Mouse (Mus musculus) liver, embryonic 13.5 days (tissue): ENCODE data around the gene Aunip. TPM values are rescaled to one million over a fixed set of nuclear protein-coding genes. Genes with fewer than 3 reads are reported as not detected.

Experiments
- ATAC-seq: fragments of 200-750 bp; cut with Nextera tagmentation; 2 replicates; pipeline ENCODE4 v1.8.0; 2017; ENCODE audit warnings: low read depth, mild to moderate bottlenecking, moderate number of reproducible peaks, moderate library complexity
- DNase-seq: peaks from one replicate; pipeline ENCODE4 v3.0.0; 2022
- H3K27ac ChIP-seq: fragments of 300-500 bp; sonication (generic); 2 replicates; pipeline ENCODE4 v1.5.1; 2015; ENCODE audit warnings: moderate library complexity, mild to moderate bottlenecking, inconsistent platforms
- H3K27me3 ChIP-seq: fragments of 300-500 bp; sonication (generic); 2 replicates; pipeline ENCODE4 v1.6.1; 2015; ENCODE audit warnings: mild to moderate bottlenecking, inconsistent platforms
- H3K36me3 ChIP-seq: fragments of 300-500 bp; sonication (generic); 2 replicates; pipeline ENCODE4 v1.6.1; 2015; ENCODE audit warnings: mild to moderate bottlenecking, inconsistent platforms
- H3K4me1 ChIP-seq: fragments of 300-500 bp; sonication (generic); replicated peaks from 2 replicates; pipeline ENCODE4 v1.6.1; 2015; ENCODE audit warnings: inconsistent platforms
- H3K4me2 ChIP-seq: fragments of 300-500 bp; sonication (generic); 2 replicates; pipeline ENCODE4 v1.6.1; 2015; ENCODE audit warnings: inconsistent platforms, mild to moderate bottlenecking, moderate library complexity
- H3K4me3 ChIP-seq: fragments of 300-500 bp; sonication (generic); replicated peaks from 2 replicates; pipeline ENCODE4 v1.5.1; 2015; ENCODE audit warnings: mild to moderate bottlenecking, inconsistent platforms
- H3K9ac ChIP-seq: fragments of 300-500 bp; sonication (generic); 2 replicates; pipeline ENCODE4 v1.6.1; 2015; ENCODE audit warnings: mild to moderate bottlenecking, inconsistent platforms
- H3K9me3 ChIP-seq: fragments of 300-500 bp; sonication (generic); replicated peaks from 2 replicates; pipeline ENCODE4 v1.6.1; 2016; ENCODE audit warnings: inconsistent platforms
- WGBS: fragments of 180-500 bp; shearing (Covaris S2); methylation state at CpG from one replicate; pipeline ENCODE4 v1.1.7; 2015; ENCODE audit not compliant: insufficient replicate concordance; 5-methylcytosine and 5-hydroxymethylcytosine counted together
- polyA plus RNA-seq: library from polyadenylated mRNA; unstranded; fragments of >200 nt; fragmentation: Nextera tagmentation; extraction: Ambion mirVana; gene quantifications from 2 replicates; pipeline ENCODE4 v1.2.1, GENCODE M21; 2015

The Aunip gene
- 25.4 and 30.6 TPM in 2 replicates for polyA plus RNA-seq

DNA sequence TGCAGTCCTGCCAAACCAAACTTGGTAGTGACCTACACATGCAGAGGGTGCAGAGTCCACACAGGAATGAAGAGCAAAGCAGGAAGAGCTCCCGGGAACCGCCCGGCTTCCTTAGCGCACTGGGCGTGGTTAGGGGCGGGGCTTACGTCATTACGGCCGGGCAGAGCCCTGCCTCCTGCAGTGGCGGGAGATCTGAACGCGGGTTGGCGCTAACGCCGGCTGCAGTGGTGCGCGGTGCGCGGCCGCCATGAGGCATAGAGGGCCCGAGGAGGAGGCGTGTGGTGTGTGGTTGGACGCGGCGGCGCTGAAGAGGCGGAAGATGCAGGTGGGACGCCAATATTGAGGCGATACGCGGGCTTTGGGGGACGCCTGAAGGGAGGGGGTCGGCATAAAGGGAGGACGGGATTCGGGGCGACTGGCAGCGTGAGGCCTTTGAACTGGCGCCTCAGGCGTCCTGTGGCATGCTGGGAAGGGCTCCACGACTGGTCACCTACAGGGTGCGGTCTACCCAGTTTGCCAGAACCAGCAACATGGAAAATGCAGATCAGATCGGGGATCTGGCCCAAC, at the start of gene Aunip:
Gene Aunip, plus strand, starts transcription at position 155 of the 567 bp plus-strand sequence.
- Histone ChIP-seq H3K9ac (peak within 1 kb of the TSS; percentile 85), H3K27me3 (no peaks in the 10 kb centered on the region), H3K27ac (peak within 1 kb of the TSS; percentile 89), H3K4me3 (peak within 1 kb of the TSS; percentile 77), H3K4me2 (peak within 1 kb of the TSS; percentile 93), H3K4me1 (peaks cover 87% of the 10 kb centered on the region), H3K9me3 (no peaks in the 10 kb centered on the region), H3K36me3 (peaks cover 29% of the 10 kb centered on the region)
- WGBS = under 1% methylated on average over 42 of the region's 42 CpGs
- peak; percentile 81 for ATAC-seq
- DNase-seq = peak; percentile 78

- Histone ChIP-seq H3K36me3 (no peaks in the 10 kb centered on the region), H3K4me1 (peaks cover 50% of the 10 kb centered on the region), H3K27ac (no peak overlapping the region), H3K9ac (no peak overlapping the region), H3K27me3 (peaks cover 13% of the 10 kb centered on the region), H3K4me3 (no peak overlapping the region), H3K9me3 (no peaks in the 10 kb centered on the region), H3K4me2 (no peak overlapping the region)
- 48% methylated on average over 5 of the region's 5 CpGs for WGBS
- ATAC-seq (no peak), DNase-seq (no peak)
These were observed 49.5 kb upstream of the Aunip start for GRCm38 (mm10) chr4:134461252-134461651.

- WGBS = 59% methylated on average over 12 of the region's 12 CpGs
- no peak overlapping the region for H3K4me3 ChIP-seq
- no peaks in the 10 kb centered on the region for H3K9me3 ChIP-seq
- no peak overlapping the region for H3K27ac ChIP-seq
- H3K36me3 ChIP-seq = peaks cover 9% of the 10 kb centered on the region
- ATAC-seq (no peak), DNase-seq (no peak)
- no peaks in the 10 kb centered on the region for H3K27me3 ChIP-seq
- H3K4me1 ChIP-seq = peaks cover 57% of the 10 kb centered on the region
- no peak overlapping the region for H3K4me2 ChIP-seq
- H3K9ac ChIP-seq = no peak overlapping the region
These were observed 45.0 kb upstream of the Aunip start for GRCm38 (mm10) chr4:134465789-134466188.

DNA sequence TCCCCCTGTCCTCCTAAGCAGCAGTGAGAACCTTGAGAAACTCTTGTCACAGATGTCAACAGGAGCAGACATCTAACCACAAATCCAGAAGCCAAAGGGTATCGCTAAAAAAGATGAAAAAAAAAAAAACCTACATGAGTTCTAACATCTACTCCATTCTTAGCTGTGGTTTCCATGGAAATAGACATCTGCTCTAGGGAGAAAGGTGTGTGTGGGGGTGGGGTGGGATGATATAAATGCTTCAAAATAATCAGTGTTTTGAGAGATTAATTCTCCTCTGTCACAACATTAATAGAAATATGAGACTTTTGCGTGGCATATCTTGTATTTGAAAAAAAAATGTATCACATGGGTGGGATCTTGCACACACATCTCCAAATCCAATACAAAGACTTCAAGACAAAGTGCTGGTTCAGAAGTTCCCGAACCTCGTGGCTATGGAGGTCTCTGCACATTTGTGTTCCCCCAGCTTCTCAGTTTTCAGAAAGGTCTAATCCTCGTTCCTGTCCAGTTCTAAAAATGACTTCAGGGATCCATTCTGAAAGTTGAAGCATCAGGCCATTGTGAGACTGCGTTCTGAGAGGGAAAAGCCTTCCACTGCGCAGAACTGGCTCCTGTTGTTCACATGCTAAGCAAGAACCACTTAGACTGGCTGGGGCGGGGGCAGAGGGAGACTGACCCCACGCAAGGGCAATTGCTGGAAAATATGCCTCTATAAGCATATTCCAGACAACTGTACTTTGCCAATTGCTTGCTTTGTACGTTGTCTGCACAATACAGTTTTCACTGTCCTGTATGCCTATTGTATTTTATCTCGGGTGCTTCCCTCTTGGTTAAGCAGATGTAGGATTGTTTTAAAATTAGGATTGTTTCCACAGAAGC, 44.2 kb upstream of the Aunip start:
- Histone ChIP-seq H3K4me1 (peaks cover 56% of the 10 kb centered on the region), H3K4me3 (no peak overlapping the region), H3K27ac (no peak overlapping the region), H3K27me3 (no peaks in the 10 kb centered on the region), H3K36me3 (peaks cover 17% of the 10 kb centered on the region), H3K9me3 (no peaks in the 10 kb centered on the region), H3K4me2 (peak overlapping the region; percentile 95), H3K9ac (peak overlapping the region; percentile 95; the same call in 1 of the 2 replicates)
- WGBS = 63% methylated on average over 11 of the region's 11 CpGs
- no peak for ATAC-seq
- no peak for DNase-seq

- under 1% methylated on average over 31 of the region's 31 CpGs for WGBS
- Histone ChIP-seq H3K27ac (peak overlapping the region; percentile 95; the same call in 1 of the 2 replicates), H3K9ac (peak overlapping the region; percentile 95), H3K4me2 (peak overlapping the region; percentile 95), H3K27me3 (no peaks in the 10 kb centered on the region), H3K4me3 (peak overlapping the region; percentile 94), H3K36me3 (peaks cover 27% of the 10 kb centered on the region), H3K9me3 (no peaks in the 10 kb centered on the region), H3K4me1 (peaks cover 59% of the 10 kb centered on the region)
- ATAC-seq = peak; percentile 35
- DNase-seq = peak; percentile 22
These were observed 43.2 kb upstream of the Aunip start for GRCm38 (mm10) chr4:134467435-134468214.

DNA sequence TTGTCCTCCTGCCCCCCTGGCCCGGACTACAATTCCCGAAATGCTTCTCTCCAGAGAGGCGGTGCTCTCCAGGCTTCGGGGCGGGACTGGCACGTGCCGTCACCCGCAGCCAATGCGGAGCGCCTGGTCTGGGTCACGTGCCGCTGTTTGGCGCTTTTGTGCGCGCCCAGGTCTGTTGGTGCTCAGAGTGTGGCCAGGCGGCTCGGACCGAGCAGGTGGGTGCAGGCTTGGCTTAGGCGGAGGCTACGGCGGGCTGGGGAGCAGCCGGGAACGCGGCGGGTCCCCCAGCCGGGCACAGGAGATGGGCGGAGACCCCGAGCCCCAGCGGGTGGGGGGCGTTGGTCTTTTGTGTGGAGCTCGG, 42.6 kb upstream of the Aunip start, which contains the start of gene Stmn1:
Gene Stmn1, plus strand, starts transcription at position 106 of the 361 bp plus-strand sequence.
- Histone ChIP-seq H3K4me2 (peak within 1 kb of the TSS; percentile 95), H3K27me3 (no peaks in the 10 kb centered on the region), H3K9ac (peak within 1 kb of the TSS; percentile 95), H3K4me3 (peak within 1 kb of the TSS; percentile 94), H3K36me3 (peaks cover 32% of the 10 kb centered on the region), H3K27ac (peak within 1 kb of the TSS; percentile 95), H3K4me1 (peaks cover 59% of the 10 kb centered on the region), H3K9me3 (no peaks in the 10 kb centered on the region)
- DNase-seq = peak; percentile 93
- peak; percentile 93 for ATAC-seq
- under 1% methylated on average over 31 of the region's 31 CpGs for WGBS

- DNase-seq (peak; percentile 96), ATAC-seq (peak; percentile 81)
- WGBS = under 1% methylated on average over 68 of the region's 68 CpGs
- Histone ChIP-seq H3K9ac (peak overlapping the region; percentile 95), H3K9me3 (no peaks in the 10 kb centered on the region), H3K4me2 (peak overlapping the region; percentile 95), H3K36me3 (peaks cover 34% of the 10 kb centered on the region), H3K27ac (peak overlapping the region; percentile 95), H3K4me3 (peak overlapping the region; percentile 94), H3K4me1 (peaks cover 58% of the 10 kb centered on the region), H3K27me3 (no peaks in the 10 kb centered on the region)
These were observed 42.1 kb upstream of the Aunip start for GRCm38 (mm10) chr4:134468578-134469266.

GRCm38 (mm10) chr4:134469341-134469796, 41.4 kb upstream of the Aunip start:
- Histone ChIP-seq H3K36me3 (peaks cover 40% of the 10 kb centered on the region), H3K4me2 (peak overlapping the region; percentile 95), H3K9ac (peak overlapping the region; percentile 95), H3K4me3 (peak overlapping the region; percentile 94), H3K9me3 (no peaks in the 10 kb centered on the region), H3K4me1 (peaks cover 52% of the 10 kb centered on the region), H3K27me3 (no peaks in the 10 kb centered on the region), H3K27ac (peak overlapping the region; percentile 95)
- DNase-seq = no peak
- ATAC-seq = peak; percentile 19; the same call in 1 of the 2 replicates
- WGBS = 19% methylated on average over 6 of the region's 6 CpGs

- H3K4me1 ChIP-seq = peaks cover 46% of the 10 kb centered on the region
- peaks cover 46% of the 10 kb centered on the region for H3K36me3 ChIP-seq
- ATAC-seq (no peak), DNase-seq (no peak)
- WGBS = 79% methylated on average over 3 of the region's 3 CpGs
- no peak overlapping the region for H3K27ac ChIP-seq
- peak overlapping the region; percentile 95 for H3K4me2 ChIP-seq
- H3K9ac ChIP-seq = peak overlapping the region; percentile 95
- peak overlapping the region; percentile 94 for H3K4me3 ChIP-seq
- H3K9me3 ChIP-seq = no peaks in the 10 kb centered on the region
- no peaks in the 10 kb centered on the region for H3K27me3 ChIP-seq
These were observed 40.8 kb upstream of the Aunip start for GRCm38 (mm10) chr4:134469985-134470384.

GRCm38 (mm10) chr4:134471469-134471868, 39.3 kb upstream of the Aunip start:
- Histone ChIP-seq H3K9ac (no peak overlapping the region), H3K9me3 (no peaks in the 10 kb centered on the region), H3K4me3 (no peak overlapping the region), H3K4me2 (0 out of 2 replicates have a peak overlapping the region, but pooled peaks have one; percentile 1), H3K27me3 (no peaks in the 10 kb centered on the region), H3K4me1 (peaks cover 35% of the 10 kb centered on the region), H3K36me3 (peaks cover 61% of the 10 kb centered on the region), H3K27ac (no peak overlapping the region)
- ATAC-seq = no peak
- no peak for DNase-seq
